Mouse (Mus musculus): ENCODE data around the gene Olfr303.
"Not testable (repeated sequence)": the region's sequence is repeated elsewhere in the genome, so short reads cannot be mapped to it uniquely, and the experiment has no call there.

Olfr303 gene

GRCm38 (mm10) chr7:86397689-86398088 lies at the start of gene Olfr303:
Gene Olfr303, minus strand, starts transcription at chr7:86397789.
- no peak for DNase-seq (ENCODE audit: low spot score in 2 of 2)

GRCm38 (mm10) chr7:86403546-86403945 lies 6.0 kb upstream of the Olfr303 start, which contains the start of gene Olfr301:
Gene Olfr301, plus strand, starts transcription at chr7:86403846.
- DNase-seq (ENCODE audit: low spot score in 2 of 2) = no peak

- DNase-seq (ENCODE audit: low spot score in 2 of 2) = no peak
These were observed 11.0 kb downstream of the Olfr303 start, which contains the start of gene Olfr304 for GRCm38 (mm10) chr7:86386558-86386957. Gene Olfr304, minus strand, starts transcription at chr7:86386658.

GRCm38 (mm10) chr7:86385769-86386168 lies 11.8 kb downstream of the Olfr303 start:
- DNase-seq (ENCODE audit: low spot score in 2 of 2) = no peak

- DNase-seq (ENCODE audit: low spot score in 2 of 2) = no peak
These were observed 30.8 kb downstream of the Olfr303 start, which contains the start of gene Olfr305 for GRCm38 (mm10) chr7:86366828-86367227. Gene Olfr305, minus strand, starts transcription at chr7:86366928.

- DNase-seq (ENCODE audit: low spot score in 2 of 2) = not testable (repeated sequence)
These were observed 51.3 kb downstream of the Olfr303 start for GRCm38 (mm10) chr7:86346296-86346695.

- no peak for DNase-seq (ENCODE audit: low spot score in 2 of 2)
These were observed 53.3 kb downstream of the Olfr303 start for GRCm38 (mm10) chr7:86344253-86344652.

- no peak for DNase-seq (ENCODE audit: low spot score in 2 of 2)
These were observed 54.6 kb downstream of the Olfr303 start for GRCm38 (mm10) chr7:86342881-86343565.
